Mouse (Mus musculus) adrenal gland, postnatal 36 days (tissue): ENCODE results near the gene Ccdc34. TPM values are rescaled to one million over a fixed set of nuclear protein-coding genes. Genes with fewer than 3 reads are reported as not detected.

ENCODE experiments used
- DNase-seq, 2 experiments: peaks; one replicate each; pipeline ENCODE4 v3.0.0; 2021; ENCODE audit warnings: mixed read lengths in 1 of 2
- total RNA-seq, 2 experiments: library from RNA; stranded (reverse); gene quantifications; 2 replicates each; pipeline ENCODE4 v1.2.3; 2021

The Ccdc34 gene
- total RNA-seq, 2 experiments from 2014 or later: 8.7 to 9.5 TPM

DNA sequence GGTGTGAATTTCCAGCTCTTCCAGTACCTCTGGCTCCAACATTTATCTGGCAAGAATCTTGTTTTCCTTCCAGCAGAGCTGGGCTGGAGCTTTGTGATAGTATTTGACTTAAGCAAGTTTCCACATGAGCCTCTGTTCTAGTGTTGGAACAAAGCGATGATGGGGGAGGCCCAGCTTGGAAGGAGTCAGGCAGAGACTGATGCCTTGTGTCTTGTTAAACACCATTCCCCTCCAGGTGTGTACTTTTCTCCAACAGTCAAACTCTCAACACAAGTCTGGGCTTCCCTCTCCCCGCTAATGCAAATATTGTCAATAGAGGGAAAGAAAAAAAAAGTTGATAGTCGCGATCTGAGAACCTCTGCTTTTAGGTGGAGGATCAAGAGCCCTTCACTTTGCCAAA, 196.7 kb downstream of the Ccdc34 start:
- DNase-seq: no peak

DNA sequence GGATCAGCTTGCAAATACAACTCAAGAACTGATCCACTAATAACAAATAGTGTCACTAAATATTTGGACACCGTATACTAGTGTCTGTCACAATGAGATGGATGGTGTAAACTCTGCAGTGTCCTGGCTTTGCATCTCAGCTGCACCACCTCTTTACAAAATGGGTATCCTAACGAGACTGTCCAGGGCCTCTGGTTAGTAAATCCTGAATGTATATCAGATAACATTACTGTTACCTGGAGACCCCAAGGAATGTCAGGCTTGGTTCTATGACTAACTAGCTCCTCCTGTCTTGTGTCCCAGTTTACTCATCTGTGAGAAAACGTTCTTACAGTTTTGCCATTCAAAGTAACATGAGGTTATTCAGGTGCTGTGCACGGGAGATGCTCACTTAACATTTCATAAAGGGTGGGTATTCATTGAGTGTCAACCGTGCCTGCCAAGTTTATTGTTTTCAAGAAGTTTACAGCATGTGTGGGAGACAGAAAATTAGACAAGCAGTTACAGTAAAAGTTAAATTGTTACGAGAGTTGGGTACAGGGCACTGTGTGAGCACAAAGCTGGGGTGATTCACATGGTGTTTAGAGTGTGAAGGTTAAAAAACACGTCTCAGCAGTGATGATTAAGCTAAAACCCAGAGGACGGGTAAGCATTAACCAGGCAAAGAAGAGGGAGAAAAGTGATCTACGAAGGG, 197.5 kb downstream of the Ccdc34 start:
- DNase-seq: no peak

DNA sequence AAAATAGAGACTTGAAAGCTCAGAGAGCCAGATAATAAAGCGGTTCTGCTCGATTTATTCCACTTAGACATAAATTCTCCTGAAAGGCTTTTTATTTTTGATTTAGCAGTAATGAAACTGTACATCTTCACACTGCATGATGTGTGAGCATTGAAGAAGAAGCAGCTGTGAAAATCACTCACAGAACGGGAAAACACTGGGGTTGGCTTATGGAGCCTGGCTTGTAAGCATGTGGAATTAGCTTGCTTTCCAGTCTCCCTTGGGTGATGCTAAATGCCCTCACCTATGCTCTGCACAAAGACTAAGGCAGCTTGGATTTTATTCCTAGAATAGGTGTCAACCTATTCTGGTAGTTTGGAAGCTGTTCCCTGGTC, 198.1 kb downstream of the Ccdc34 start:
- DNase-seq: no peak

DNA sequence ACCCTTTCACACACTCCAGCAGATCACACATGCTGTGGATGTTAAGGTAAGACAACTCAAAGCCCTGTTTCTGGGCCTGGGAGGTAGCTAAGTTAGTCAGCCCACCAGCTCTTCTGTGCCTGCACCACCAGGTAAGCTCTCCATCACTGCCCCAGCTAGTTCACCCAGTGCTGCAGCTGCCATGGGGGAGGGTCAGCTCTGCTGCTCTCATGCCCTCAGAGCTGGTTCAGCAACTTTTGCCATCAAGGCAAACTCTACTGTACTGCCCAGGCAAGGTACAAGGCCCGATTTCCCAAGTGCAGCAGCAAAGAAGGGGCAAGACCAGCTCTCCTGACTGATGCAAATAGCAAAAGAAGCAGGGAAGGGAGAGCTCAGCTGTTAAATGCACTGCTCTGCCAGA, 202.9 kb downstream of the Ccdc34 start:
- DNase-seq: no peak

DNA sequence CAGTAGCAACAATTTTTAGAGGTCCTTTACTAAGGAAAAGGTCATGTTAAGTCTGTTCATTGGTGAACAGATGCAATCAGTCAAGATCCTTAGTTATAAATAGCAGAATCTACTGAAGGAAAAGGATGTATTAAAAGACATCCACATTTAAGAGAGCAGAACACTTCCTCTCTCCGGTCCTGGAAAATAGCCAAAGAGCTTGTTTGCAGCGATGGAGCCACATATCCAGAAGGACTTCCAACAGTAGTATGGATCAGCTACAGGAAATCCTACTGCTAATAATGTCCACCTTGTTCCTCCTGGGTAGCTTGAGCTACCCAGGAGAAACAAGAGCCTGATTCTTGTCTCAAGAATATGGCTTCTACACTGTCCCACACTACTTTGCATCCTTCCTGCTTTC, 205.2 kb downstream of the Ccdc34 start:
- no peak for DNase-seq

Other genes starting within 250 kb of the Ccdc34 start
- gene Lin7c, start 127.0 kb upstream of the Ccdc34 start, total RNA-seq: 10 to 100 TPM; 93.3 to 93.8 TPM
- 100 to 1,000 TPM; 148 to 223 TPM for gene Lgr4, start 100.2 kb upstream of the Ccdc34 start, total RNA-seq